Mouse (Mus musculus): Measurements from ENCODE around the gene Olfr483. TPM values are rescaled to one million over a fixed set of nuclear protein-coding genes. Genes with fewer than 3 reads are reported as not detected.

Olfr483 gene
- not detected in 2 replicates for polyA plus RNA-seq (2015; fragmentation: Nextera tagmentation; extraction: Ambion mirVana)

DNA sequence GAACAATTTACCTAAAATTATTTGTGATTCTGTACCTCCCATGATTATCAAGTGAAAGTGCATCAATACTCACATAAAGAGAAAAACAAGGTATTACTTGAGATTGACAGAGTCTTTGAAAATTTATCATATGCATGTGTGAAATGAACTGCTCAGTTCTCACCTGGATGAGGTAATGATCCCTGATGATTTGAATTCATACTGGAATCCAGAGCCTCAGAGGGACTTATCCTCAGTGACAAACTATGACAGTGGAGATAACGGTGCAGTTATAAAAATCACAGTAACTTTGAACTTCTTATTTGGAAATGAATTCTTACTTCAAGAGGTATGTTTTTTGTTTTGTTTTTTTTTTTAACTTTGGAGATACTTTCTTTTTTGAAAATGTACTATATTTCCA is at the start of gene Olfr483:
Gene Olfr483 (plus strand): TSS at position 301 of the 400 bp plus-strand sequence.

DNA sequence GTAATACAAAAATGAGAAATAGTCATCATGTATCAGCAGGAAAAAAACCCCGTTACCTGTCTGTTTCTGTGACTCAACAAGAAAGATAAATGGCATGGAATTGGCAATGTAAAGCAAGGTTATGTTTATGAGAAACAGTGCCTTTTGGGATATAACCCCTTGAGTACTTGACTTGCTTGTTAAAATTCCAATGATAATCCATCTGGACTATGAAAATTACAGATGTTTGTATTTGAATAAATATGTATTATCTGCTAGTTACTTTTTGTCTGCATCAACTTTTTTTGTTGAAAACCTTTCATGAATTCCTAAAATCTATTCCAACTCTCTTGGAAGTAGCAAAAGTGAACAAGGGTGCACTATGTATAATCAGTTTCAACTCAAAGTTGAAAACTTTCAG is 33.4 kb upstream of the Olfr483 start, which contains the start of gene Olfr480:
Gene Olfr480 (minus strand): TSS at position 101 of the 400 bp plus-strand sequence.

DNA sequence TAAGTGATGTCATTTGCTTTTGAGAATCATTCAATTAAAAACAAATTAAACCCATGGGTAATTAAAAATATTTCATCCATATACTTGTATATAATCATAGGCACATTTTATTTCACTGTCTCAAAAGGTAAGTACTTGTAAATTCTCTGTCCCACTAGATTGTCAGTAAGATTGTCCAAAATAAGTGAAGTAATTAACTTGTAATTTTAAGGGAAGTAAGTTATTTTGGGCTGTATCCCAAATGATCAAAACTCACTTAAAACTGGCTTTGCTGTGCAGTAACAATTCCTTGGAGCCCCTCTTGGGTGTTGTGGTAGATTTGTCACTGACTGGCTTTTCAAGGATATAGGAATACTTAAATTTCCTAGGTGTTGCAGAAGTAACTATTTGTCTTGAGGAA is 21.1 kb upstream of the Olfr483 start, which contains the start of gene Olfr481:
Gene Olfr481 (plus strand): TSS at position 301 of the 400 bp plus-strand sequence.

DNA sequence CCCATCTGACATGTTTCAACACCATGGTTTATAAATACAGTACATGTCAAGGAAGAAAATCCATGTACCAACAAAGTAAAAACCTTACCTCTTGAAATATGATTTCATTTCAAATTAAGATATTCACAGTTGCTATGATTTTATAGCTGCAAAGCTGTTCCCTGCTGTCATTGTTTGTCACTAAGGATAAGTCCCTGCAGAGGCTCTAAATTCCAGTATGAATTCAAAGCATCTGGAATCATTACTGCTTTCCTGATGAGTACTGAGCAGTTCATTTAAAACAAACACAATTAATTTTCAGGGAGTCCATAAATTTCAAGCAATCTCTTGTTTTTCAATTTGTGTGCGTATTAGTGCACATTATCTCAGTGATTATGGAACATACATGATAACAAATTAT is 3.2 kb upstream of the Olfr483 start, which contains the start of gene Olfr482:
Gene Olfr482 (minus strand): TSS at position 101 of the 400 bp plus-strand sequence.

DNA sequence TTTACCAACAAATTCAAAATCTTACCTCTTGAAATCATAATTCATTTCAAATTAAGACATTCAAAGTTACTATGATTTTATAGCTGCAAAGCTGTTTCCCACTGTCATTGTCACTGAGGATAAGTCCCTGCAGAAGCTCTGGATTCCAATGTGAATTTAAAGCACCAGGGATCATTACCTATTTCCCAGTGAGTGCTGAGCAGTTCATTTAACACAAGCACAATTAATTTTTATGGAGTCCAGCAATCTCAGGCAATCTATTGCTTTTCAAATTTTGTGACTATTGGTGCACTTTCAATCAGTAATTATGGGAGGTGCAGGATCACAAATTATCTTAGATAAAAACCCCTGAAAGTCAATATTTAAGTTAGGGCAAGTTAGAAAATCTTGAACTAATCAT is 26.7 kb downstream of the Olfr483 start, which contains the start of gene Olfr484:
Gene Olfr484 (minus strand): TSS at position 101 of the 400 bp plus-strand sequence.

Other genes with a start within 250 kb of the Olfr483 start
- gene Olfr472, start 202.9 kb upstream of the Olfr483 start, polyA plus RNA-seq (2015; fragmentation: Nextera tagmentation; extraction: Ambion mirVana), result not detected in 2 replicates
- not detected in 2 replicates for gene Olfr473, start 170.4 kb upstream of the Olfr483 start, polyA plus RNA-seq (2015; fragmentation: Nextera tagmentation; extraction: Ambion mirVana)
- gene Olfr474, start 146.2 kb upstream of the Olfr483 start, polyA plus RNA-seq (2015; fragmentation: Nextera tagmentation; extraction: Ambion mirVana), result not detected in 2 replicates
- not detected in 2 replicates for gene Olfr476, start 136.0 kb upstream of the Olfr483 start, polyA plus RNA-seq (2015; fragmentation: Nextera tagmentation; extraction: Ambion mirVana)
- not detected in 2 replicates for gene Olfr477, start 114.2 kb upstream of the Olfr483 start, polyA plus RNA-seq (2015; fragmentation: Nextera tagmentation; extraction: Ambion mirVana)
- gene Olfr478, start 66.9 kb upstream of the Olfr483 start, polyA plus RNA-seq (2015; fragmentation: Nextera tagmentation; extraction: Ambion mirVana), result not detected in 2 replicates
- not detected in 2 replicates for gene Olfr479, start 50.2 kb upstream of the Olfr483 start, polyA plus RNA-seq (2015; fragmentation: Nextera tagmentation; extraction: Ambion mirVana)
- not detected in 2 replicates for gene Olfr480, start 33.5 kb upstream of the Olfr483 start, polyA plus RNA-seq (2015; fragmentation: Nextera tagmentation; extraction: Ambion mirVana)
- gene Olfr481, start 21.0 kb upstream of the Olfr483 start, polyA plus RNA-seq (2015; fragmentation: Nextera tagmentation; extraction: Ambion mirVana), result not detected in 2 replicates
- gene Olfr482, start 3.3 kb upstream of the Olfr483 start, polyA plus RNA-seq (2015; fragmentation: Nextera tagmentation; extraction: Ambion mirVana), result not detected in 2 replicates
- not detected in 2 replicates for gene Olfr484, start 26.6 kb downstream of the Olfr483 start, polyA plus RNA-seq (2015; fragmentation: Nextera tagmentation; extraction: Ambion mirVana)
- not detected in 2 replicates for gene Olfr485, start 59.0 kb downstream of the Olfr483 start, polyA plus RNA-seq (2015; fragmentation: Nextera tagmentation; extraction: Ambion mirVana)
- gene Olfr486, start 71.9 kb downstream of the Olfr483 start, polyA plus RNA-seq (2015; fragmentation: Nextera tagmentation; extraction: Ambion mirVana), result not detected in 2 replicates
- not detected in 2 replicates for gene Olfr487, start 113.8 kb downstream of the Olfr483 start, polyA plus RNA-seq (2015; fragmentation: Nextera tagmentation; extraction: Ambion mirVana)
- gene Olfr488, start 157.5 kb downstream of the Olfr483 start, polyA plus RNA-seq (2015; fragmentation: Nextera tagmentation; extraction: Ambion mirVana), result not detected in 2 replicates
- not detected in 2 replicates for gene Olfr490, start 188.1 kb downstream of the Olfr483 start, polyA plus RNA-seq (2015; fragmentation: Nextera tagmentation; extraction: Ambion mirVana)
- gene Olfr491, start 212.6 kb downstream of the Olfr483 start, polyA plus RNA-seq (2015; fragmentation: Nextera tagmentation; extraction: Ambion mirVana), result not detected in 2 replicates
- not detected in 2 replicates for gene Olfr492, start 222.8 kb downstream of the Olfr483 start, polyA plus RNA-seq (2015; fragmentation: Nextera tagmentation; extraction: Ambion mirVana)
- not detected in 2 replicates for gene Olfr493, start 246.1 kb downstream of the Olfr483 start, polyA plus RNA-seq (2015; fragmentation: Nextera tagmentation; extraction: Ambion mirVana)